Mouse (Mus musculus) ES-E14 (cell line): ENCODE measurements around the gene Hoxd9. TPM values are rescaled to one million over a fixed set of nuclear protein-coding genes. Genes with fewer than 3 reads are reported as not detected.

Experiments
- DNase-seq: peaks from one replicate; pipeline ENCODE4 v3.0.0-alpha.2; 2013; ENCODE audit warnings: low read depth, low spot score
- H3K27ac ChIP-seq: 2 replicates; pipeline ENCODE4 v1.5.1; 2012; ENCODE audit warnings: low read depth, mild to moderate bottlenecking, low read length, moderate library complexity, mixed read lengths; ENCODE audit not compliant: poor library complexity, insufficient read depth, severe bottlenecking
- H3K36me3 ChIP-seq: 2 replicates; pipeline ENCODE4 v1.6.1; 2012; ENCODE audit warnings: mild to moderate bottlenecking, low read length, moderate library complexity, mixed read lengths; ENCODE audit not compliant: control insufficient read depth, poor library complexity, insufficient read depth, severe bottlenecking
- H3K4me1 ChIP-seq, 2 experiments: fragments of 150-350 bp in 1 of 2; sonication (generic) in 1 of 2; 2 replicates each; pipeline ENCODE4 v1.6.1; 2012; ENCODE audit warnings: low read length in 2 of 2, mild to moderate bottlenecking in 1 of 2, mixed read lengths in 1 of 2; ENCODE audit not compliant: control insufficient read depth in 2 of 2, insufficient read depth in 2 of 2, poor library complexity in 1 of 2
- H3K4me3 ChIP-seq, 2 experiments: fragments of 150-350 bp in 1 of 2; sonication (generic) in 1 of 2; 2 replicates each; pipeline ENCODE4 v1.5.1; 2012; ENCODE audit warnings: low read length in 2 of 2, low read depth in 1 of 2, mild to moderate bottlenecking in 1 of 2, mixed read lengths in 1 of 2; ENCODE audit not compliant: insufficient read depth in 1 of 2, poor library complexity in 1 of 2, severe bottlenecking in 1 of 2
- H3K9ac ChIP-seq: 2 replicates; pipeline ENCODE4 v1.6.1; 2012; ENCODE audit warnings: low read depth, mild to moderate bottlenecking, low read length, mixed read lengths; ENCODE audit not compliant: poor library complexity, insufficient read depth, severe bottlenecking
- H3K9me3 ChIP-seq: fragments of 150-350 bp; sonication (generic); 2 replicates; pipeline ENCODE4 v1.6.1; 2012; ENCODE audit warnings: low read depth, mild to moderate bottlenecking, low read length; ENCODE audit not compliant: control insufficient read depth, insufficient read depth
- CHD2 ChIP-seq: IDR thresholded peaks from 2 replicates; pipeline ENCODE4 v1.6.1; 2014; ENCODE audit warnings: mild to moderate bottlenecking, low read depth, low read length, inconsistent platforms
- HCFC1 ChIP-seq: IDR thresholded peaks from 2 replicates; pipeline ENCODE4 v1.6.1; 2012; ENCODE audit warnings: low read length, inconsistent platforms, borderline replicate concordance; ENCODE audit not compliant: insufficient read depth
- MAFK ChIP-seq: IDR thresholded peaks from 2 replicates; pipeline ENCODE4 v1.6.1; 2014; ENCODE audit warnings: mild to moderate bottlenecking, low read depth, low read length, inconsistent platforms; ENCODE audit not compliant: insufficient read depth
- ZC3H11A ChIP-seq: IDR thresholded peaks from 2 replicates; pipeline ENCODE4 v1.6.1; 2012; ENCODE audit warnings: low read depth, mild to moderate bottlenecking, inconsistent platforms, low read length, borderline replicate concordance
- ZNF384 ChIP-seq: IDR thresholded peaks from 2 replicates; pipeline ENCODE4 v1.6.1; 2012; ENCODE audit warnings: low read depth, low read length, inconsistent platforms
- in situ Hi-C, 2 experiments: fragments of 600-800 bp; cut with MboI; formaldehyde crosslinking; loops; one replicate each; pipeline ENCODE4 v1.15.1; 2025; ENCODE audit warnings: low sequenced_read_pairs in 2 of 2, inconsistent platforms in 1 of 2; ENCODE audit not compliant: unreplicated experiment in 2 of 2
- total RNA-seq: library from RNA; depleted of rRNA; stranded (reverse); fragments of 300-350 nt; gene quantifications from 2 replicates; pipeline ENCODE4 v1.2.3, GENCODE M21; 2012

Gene Hoxd9
- total RNA-seq, 1 experiment, result 0.76 TPM

DNA sequence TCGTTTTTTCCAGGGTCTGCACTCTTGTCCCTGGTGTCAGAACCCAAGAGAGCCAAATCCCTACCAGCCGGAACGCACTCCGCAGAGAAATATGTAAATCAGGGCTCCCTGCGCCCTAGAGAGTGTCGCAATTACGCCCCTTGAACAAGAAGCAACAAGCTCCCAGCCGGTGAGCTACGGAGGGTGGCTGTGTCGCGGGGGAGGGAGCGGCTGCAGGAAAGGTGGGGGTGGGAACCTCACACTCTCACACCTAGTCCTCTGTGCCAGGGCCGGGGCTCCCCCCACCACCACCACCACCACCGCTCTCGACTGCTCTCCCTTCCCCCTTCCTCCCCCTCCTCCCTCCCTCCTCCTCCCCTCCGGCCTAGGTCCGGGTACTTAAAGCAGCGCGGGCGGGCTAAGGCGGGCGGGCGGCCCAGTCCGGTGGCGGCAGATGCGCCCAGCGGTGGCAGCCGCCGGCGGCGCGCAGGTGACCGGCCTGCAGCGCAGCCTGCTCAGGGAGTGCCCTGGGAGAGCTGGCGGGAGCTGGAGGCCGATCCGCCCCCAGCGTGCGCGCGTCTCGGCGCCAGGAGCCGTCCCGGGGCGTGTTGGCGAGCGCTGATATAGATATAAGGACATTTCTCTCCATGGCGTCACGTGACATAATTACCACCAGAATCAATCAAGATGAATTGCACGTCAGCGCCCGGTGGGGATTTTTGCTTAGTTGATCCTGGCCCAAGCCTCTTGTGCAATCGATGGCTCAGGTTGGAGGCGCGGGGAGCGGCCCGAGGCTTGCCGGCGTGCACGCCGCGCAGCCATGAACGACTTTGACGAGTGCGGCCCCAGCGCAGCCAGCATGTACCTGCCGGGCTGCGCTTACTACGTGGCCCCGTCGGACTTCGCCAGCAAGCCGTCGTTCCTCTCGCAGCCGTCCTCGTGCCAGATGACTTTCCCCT, 15.7 kb upstream of the Hoxd9 start:
- no peak overlapping the region for H3K27ac ChIP-seq
- peak overlapping the region in 1 of 2 experiments; percentile 40; a peak in 3 of 4 replicates for H3K4me3 ChIP-seq
- H3K4me1 ChIP-seq, result peaks cover 0 to 8% of the 10 kb centered on the region in 2 experiments; a peak in 1 of 4 replicates
- TF ChIP-seq ZNF384 (no peak), MAFK (no peak), HCFC1 (peak; percentile 79)
- in situ Hi-C loops, result loop anchor here (10.0 to 25.0 kb wide), 2 partner anchors 63 to 905 kb away; no protein-coding TSS in a partner anchor
- DNase-seq, result no peak
- H3K9me3 ChIP-seq, result no peaks in the 10 kb centered on the region
- H3K36me3 ChIP-seq, result no peaks in the 10 kb centered on the region
- no peak overlapping the region for H3K9ac ChIP-seq

DNA sequence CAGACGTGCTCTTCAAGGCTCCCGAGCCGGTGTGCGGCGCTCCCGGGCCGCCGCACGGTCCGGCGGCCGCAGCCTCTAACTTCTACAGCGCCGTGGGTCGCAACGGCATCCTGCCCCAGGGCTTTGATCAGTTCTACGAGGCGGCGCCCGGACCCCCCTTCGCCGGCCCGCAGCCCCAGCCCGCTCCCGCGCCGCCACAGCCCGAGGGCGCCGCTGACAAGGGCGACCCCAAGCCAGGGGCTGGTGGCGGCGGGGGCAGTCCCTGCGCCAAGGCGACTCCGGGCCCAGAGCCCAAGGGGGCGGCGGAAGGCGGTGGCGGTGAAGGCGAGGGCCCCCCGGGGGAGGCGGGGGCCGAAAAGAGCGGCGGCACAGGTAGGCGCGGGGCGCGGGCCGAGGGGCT, 14.7 kb upstream of the Hoxd9 start:
- H3K27ac ChIP-seq, result no peak overlapping the region
- H3K36me3 ChIP-seq, result no peaks in the 10 kb centered on the region
- H3K4me1 ChIP-seq, result peaks cover 0 to 8% of the 10 kb centered on the region in 2 experiments; a peak in 1 of 4 replicates
- no peaks in the 10 kb centered on the region for H3K9me3 ChIP-seq
- DNase-seq, result no peak
- no peak overlapping the region for H3K9ac ChIP-seq
- H3K4me3 ChIP-seq, result peak overlapping the region in 1 of 2 experiments; percentile 40; a peak in 2 of 4 replicates
- TF ChIP-seq CHD2 (no peak), ZC3H11A (no peak), MAFK (no peak), ZNF384 (no peak), HCFC1 (no peak)
- in situ Hi-C loops, result loop anchor here (10.0 to 25.0 kb wide), 2 partner anchors 62 to 905 kb away; no protein-coding TSS in a partner anchor

DNA sequence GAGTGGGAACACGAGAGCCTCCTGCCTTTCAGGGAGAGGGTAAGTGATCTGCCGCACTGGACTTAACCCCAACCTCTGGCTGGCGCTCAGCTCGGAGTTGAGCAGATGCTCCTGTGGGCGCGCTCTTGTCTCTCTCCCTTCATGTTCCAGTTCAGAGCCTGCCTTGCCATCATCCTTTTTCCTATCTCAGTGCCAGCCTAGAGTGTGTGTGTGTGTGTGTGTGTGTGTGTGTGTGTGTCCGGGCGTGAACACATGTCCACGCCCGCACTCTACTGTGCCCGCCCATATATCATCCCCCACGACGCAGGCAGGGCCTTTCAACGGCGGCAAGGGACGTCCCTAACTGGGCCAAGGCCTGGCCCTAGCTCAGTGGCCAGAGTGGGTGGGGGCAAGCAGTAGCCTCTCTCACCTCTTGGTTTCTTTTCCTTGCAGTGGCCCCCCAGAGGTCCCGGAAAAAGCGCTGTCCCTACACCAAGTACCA, 14.0 kb upstream of the Hoxd9 start:
- DNase-seq, result no peak
- no peak overlapping the region for H3K4me3 ChIP-seq
- no peaks in the 10 kb centered on the region for H3K36me3 ChIP-seq
- no peak overlapping the region for H3K9ac ChIP-seq
- H3K27ac ChIP-seq, result no peak overlapping the region
- H3K9me3 ChIP-seq, result no peaks in the 10 kb centered on the region
- no peak for TF ChIP-seq MAFK
- no peak for TF ChIP-seq HCFC1
- TF ChIP-seq ZNF384, result no peak
- TF ChIP-seq CHD2, result no peak
- no peak for TF ChIP-seq ZC3H11A
- peaks cover 0 to 8% of the 10 kb centered on the region in 2 experiments; a peak in 1 of 4 replicates for H3K4me1 ChIP-seq
- in situ Hi-C loops, result loop anchor here (10.0 to 25.0 kb wide), 2 partner anchors 61 to 904 kb away; no protein-coding TSS in a partner anchor

GRCm38 (mm10) chr2:74684106-74684505, 13.4 kb upstream of the Hoxd9 start:
- no peak overlapping the region for H3K4me3 ChIP-seq
- no peaks in the 10 kb centered on the region for H3K9me3 ChIP-seq

More at GRCm38 (mm10) chr2:74684106-74684505, 13.4 kb upstream of the Hoxd9 start:
- H3K9ac ChIP-seq, result no peak overlapping the region
- H3K27ac ChIP-seq, result no peak overlapping the region
- peaks cover 0 to 8% of the 10 kb centered on the region in 2 experiments; a peak in 1 of 4 replicates for H3K4me1 ChIP-seq
- H3K36me3 ChIP-seq, result no peaks in the 10 kb centered on the region
- DNase-seq, result no peak
- TF ChIP-seq MAFK (no peak), HCFC1 (no peak), CHD2 (no peak), ZC3H11A (no peak), ZNF384 (no peak)
- in situ Hi-C loops, result loop anchor here (10.0 to 25.0 kb wide), 2 partner anchors 61 to 903 kb away; no protein-coding TSS in a partner anchor
